Mouse (Mus musculus) thymus, postnatal 25 days (tissue): Measurements from ENCODE around the gene Gm3411.
"Not testable (repeated sequence)": the region's sequence is repeated elsewhere in the genome, so short reads cannot be mapped to it uniquely, and the experiment has no call there.

Experiments used
- DNase-seq: peaks from one replicate; pipeline ENCODE4 v3.0.0; 2022

The Gm3411 gene

DNA sequence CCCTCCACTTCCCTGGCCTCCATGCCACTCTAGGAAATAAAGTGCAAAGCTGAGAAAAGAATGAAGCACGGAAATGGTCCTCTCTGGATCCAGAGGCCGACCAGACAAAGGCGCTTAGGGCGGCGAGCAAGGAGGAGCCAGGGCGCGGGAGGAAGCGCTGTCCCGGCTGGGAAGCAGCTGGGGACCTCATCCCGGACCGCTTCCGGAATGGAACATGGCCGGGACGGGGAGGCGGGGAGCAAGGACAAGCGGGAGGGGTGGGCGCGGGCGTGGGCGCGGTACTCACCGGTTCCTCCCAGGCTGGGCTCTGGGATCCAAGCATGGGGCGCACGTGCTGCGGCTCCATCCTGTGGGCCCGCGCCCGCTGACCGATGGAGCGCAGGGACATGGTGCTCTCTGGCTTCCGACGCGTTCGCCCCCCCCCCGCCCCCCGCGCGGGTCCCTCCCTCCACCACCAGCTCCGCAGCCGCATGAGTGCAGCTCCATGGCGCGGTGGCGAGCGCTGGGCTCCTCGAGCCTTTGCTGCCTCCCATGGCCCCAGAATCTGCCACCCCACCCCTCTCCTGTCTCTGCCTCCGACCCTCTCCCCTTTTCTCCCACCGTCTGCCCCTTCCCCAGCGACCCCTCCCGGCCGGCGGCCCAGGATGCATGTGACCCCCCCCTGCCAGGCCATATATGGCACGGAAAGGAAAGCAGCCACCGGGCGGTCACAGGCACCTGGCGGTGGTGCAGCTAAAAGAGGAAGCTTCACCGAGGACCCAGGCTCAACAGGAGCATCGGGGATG is at the start of gene Gm3411:
Gene Gm3411 (minus strand): TSS at position 320 of the 785 bp plus-strand sequence.
- peak; percentile 3 for DNase-seq

DNA sequence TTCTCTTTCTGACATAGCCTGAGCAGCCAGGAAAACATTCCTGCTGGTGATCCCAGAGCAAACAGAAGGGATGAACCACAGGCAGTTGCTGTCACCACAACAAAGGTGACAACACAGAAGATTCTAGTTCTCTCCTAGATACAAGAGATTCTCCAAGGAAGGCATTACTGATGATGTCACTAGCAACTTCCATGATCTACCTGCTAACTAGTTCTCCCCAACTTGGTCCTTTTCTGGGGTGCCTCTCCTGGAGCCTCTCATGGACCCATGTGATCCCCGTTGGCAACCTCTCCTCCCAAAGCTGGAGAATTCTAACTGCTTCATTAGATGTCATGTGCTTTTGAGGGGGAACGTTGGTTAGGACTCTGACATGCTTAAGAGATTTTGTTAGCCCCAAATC is 17.7 kb upstream of the Gm3411 start, which contains the start of gene Gm21103:
Gene Gm21103 (minus strand): TSS at position 101 of the 400 bp plus-strand sequence.
- not testable (repeated sequence) for DNase-seq

DNA sequence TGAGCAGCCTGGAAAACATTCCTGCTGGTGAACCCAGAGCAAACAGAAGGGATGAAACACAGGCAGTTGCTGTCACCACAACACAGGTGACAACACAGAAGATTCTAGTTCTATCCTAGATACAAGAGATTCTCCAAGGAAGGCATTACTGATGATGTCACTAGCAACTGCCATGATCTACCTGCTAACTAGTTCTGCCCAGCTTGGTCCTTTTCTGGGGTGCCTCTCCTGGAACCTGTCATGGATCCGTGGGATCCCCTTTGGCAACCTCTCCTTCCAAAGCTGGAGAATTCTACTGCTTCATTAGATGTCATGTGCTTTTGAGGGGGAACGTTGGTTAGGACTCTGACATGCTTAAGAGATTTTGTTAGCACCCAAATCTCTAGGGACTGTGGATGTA is 67.9 kb downstream of the Gm3411 start, which contains the start of gene Gm21560:
Gene Gm21560 (minus strand): TSS at position 101 of the 400 bp plus-strand sequence.
- DNase-seq, result not testable (repeated sequence)
